Mouse (Mus musculus) kidney, adult 2 months (tissue): Measurements from ENCODE around the gene Med26.

Experiments used
- CTCF ChIP-seq: fragments of 200-500 bp; conservative IDR thresholded peaks from 2 replicates; pipeline ENCODE4 v1.5.1; 2011; ENCODE audit warnings: low read depth, mild to moderate bottlenecking, control low read depth, low read length, moderate library complexity, mixed read lengths; ENCODE audit not compliant: insufficient read depth, insufficient read length
- POLR2A ChIP-seq: fragments of 200-500 bp; IDR thresholded peaks from one replicate; pipeline ENCODE4 v1.6.1; 2011; ENCODE audit warnings: low read depth, low read length, control low read depth

- no peak for TF ChIP-seq CTCF
- TF ChIP-seq POLR2A: no peak
Observed at GRCm38 (mm10) chr8:72584390-72584789, 36.3 kb upstream of the Med26 start.
